ENCODE assay signal across 9 mouse cellular contexts in genomic region chr16:65533315-65533999, GRCm38 (mm10). TPM values are rescaled to one million over a fixed set of nuclear protein-coding genes. Genes with fewer than 3 reads are reported as not detected.
DNase-seq lines count a peak whose midpoint lies in the region; ATAC-seq lines count a peak whose summit lies in the region.
"Had no signal": no experiment of that assay in that cellular context is flagged by ENCODE, and none has a peak within 500 bp of the region (broad histone marks: within the 10 kb centered on the region; RNA-seq: fewer than 3 reads in every experiment).

No protein-coding gene starts in this region.

- H3K36me3 ChIP-seq in forebrain, embryonic 13.5 days (ENCODE audit: poor library complexity, severe bottlenecking): no peaks in the 10 kb centered on the region; the same call in 1 of the 2 replicates
- no peaks in the 10 kb centered on the region for H3K36me3 ChIP-seq in forebrain, embryonic 15.5 days
- no peaks in the 10 kb centered on the region for H3K36me3 ChIP-seq in forebrain, embryonic 14.5 days (ENCODE audit: control insufficient read depth, insufficient read depth, low read length)
- H3K36me3 ChIP-seq: liver, embryonic 15.5 days had no signal

- H3K9ac ChIP-seq in forebrain, embryonic 13.5 days: no peak overlapping the region
- H3K9ac ChIP-seq in forebrain, embryonic 15.5 days (replicated peaks): no peak overlapping the region
- no peak overlapping the region for H3K9ac ChIP-seq in forebrain, embryonic 14.5 days (ENCODE audit: low read length)
- H3K9ac ChIP-seq: liver, embryonic 15.5 days had no signal

- H3K4me2 ChIP-seq in forebrain, embryonic 13.5 days: no peak overlapping the region
- H3K4me2 ChIP-seq in forebrain, embryonic 15.5 days (replicated peaks): no peak overlapping the region
- no peak overlapping the region for H3K4me2 ChIP-seq in forebrain, embryonic 14.5 days (ENCODE audit: low read length)
- H3K4me2 ChIP-seq: liver, embryonic 15.5 days had no signal

- H3K4me3 ChIP-seq in forebrain, embryonic 13.5 days: no peak overlapping the region
- H3K4me3 ChIP-seq in forebrain, embryonic 15.5 days: no peak overlapping the region
- H3K4me3 ChIP-seq in forebrain, embryonic 14.5 days (ENCODE audit: low read depth, low read length): no peak overlapping the region
- H3K4me3 ChIP-seq: liver, embryonic 15.5 days had no signal

- 0 out of 2 replicates have a peak, but pooled peaks have one; percentile 57 for ATAC-seq in forebrain, embryonic 13.5 days
- no peak for ATAC-seq in forebrain, embryonic 15.5 days (replicated peaks)
- 0 out of 2 replicates have a peak, but pooled peaks have one; percentile 52 for ATAC-seq in forebrain, embryonic 14.5 days
- peak; percentile 92 for ATAC-seq in megakaryocyte progenitor cell, adult 5-6 weeks (replicated peaks; ENCODE audit: poor library complexity)

- no peaks in the 10 kb centered on the region for H3K9me3 ChIP-seq in forebrain, embryonic 13.5 days (replicated peaks)
- H3K9me3 ChIP-seq in forebrain, embryonic 15.5 days: no peaks in the 10 kb centered on the region
- no peaks in the 10 kb centered on the region for H3K9me3 ChIP-seq in forebrain, embryonic 14.5 days (replicated peaks; ENCODE audit: control insufficient read depth, low read length)
- H3K9me3 ChIP-seq: liver, embryonic 15.5 days had no signal

- WGBS in forebrain, embryonic 13.5 days: 33% methylated on average over 12 of the region's 12 CpGs
- WGBS in forebrain, embryonic 15.5 days: 30% methylated on average over 12 of the region's 12 CpGs
- 35% methylated on average over 12 of the region's 12 CpGs for WGBS in forebrain, embryonic 14.5 days
- WGBS in large intestine, adult 2 months: 33% methylated on average over 12 of the region's 12 CpGs

- H3K4me1 ChIP-seq in forebrain, embryonic 13.5 days: peaks cover 6% of the 10 kb centered on the region; the same call in 1 of the 2 replicates
- H3K4me1 ChIP-seq in forebrain, embryonic 15.5 days: 0 out of 2 replicates have a peak, but pooled peaks cover 3% of the 10 kb centered on the region
- no peaks in the 10 kb centered on the region for H3K4me1 ChIP-seq in forebrain, embryonic 14.5 days (ENCODE audit: control insufficient read depth, insufficient read depth, low read length)
- H3K4me1 ChIP-seq: liver, embryonic 15.5 days had no signal

- peak; percentile 16 for DNase-seq in urinary bladder, postnatal 25 days (ENCODE audit: low spot score)
- DNase-seq in urinary bladder, postnatal 10 days (ENCODE audit: low spot score): no peak
- DNase-seq in forebrain, embryonic 14.5 days (ENCODE audit: low spot score): peak; percentile 66
- DNase-seq in large intestine, adult 2 months (ENCODE audit: low read depth, low spot score): peak; percentile 14
- DNase-seq in thymus, postnatal 4 days: peak; percentile 59

- H3K27ac ChIP-seq in forebrain, embryonic 13.5 days: no peak overlapping the region
- no peak overlapping the region for H3K27ac ChIP-seq in forebrain, embryonic 15.5 days (replicated peaks)
- no peak overlapping the region for H3K27ac ChIP-seq in forebrain, embryonic 14.5 days (ENCODE audit: low read depth, low read length)
- H3K27ac ChIP-seq: liver, embryonic 15.5 days had no signal

- H3K27me3 ChIP-seq in forebrain, embryonic 13.5 days: no peaks in the 10 kb centered on the region
- H3K27me3 ChIP-seq in forebrain, embryonic 15.5 days: no peaks in the 10 kb centered on the region
- no peaks in the 10 kb centered on the region for H3K27me3 ChIP-seq in forebrain, embryonic 14.5 days (replicated peaks; ENCODE audit: control insufficient read depth, insufficient read depth, low read length)
- H3K27me3 ChIP-seq: liver, embryonic 15.5 days had no signal

RNA-seq across cellular contexts. Expression of gene Pou1f1, which starts 13.1 kb away (rescaled TPM):
- polyA plus RNA-seq in forebrain, embryonic 13.5 days (2015; fragmentation: Nextera tagmentation; extraction: Ambion mirVana): not detected in 2 replicates
- not detected in 2 replicates for polyA plus RNA-seq in forebrain, embryonic 15.5 days (2015; fragmentation: Nextera tagmentation; extraction: Ambion mirVana)
- polyA plus RNA-seq in forebrain, embryonic 14.5 days (2014; fragmentation: Nextera tagmentation; extraction: Ambion mirVana): not detected in 2 replicates
- not detected in 2 replicates for polyA plus RNA-seq in large intestine, adult 2 months (2012; rRNA removed)
- total RNA-seq in megakaryocyte progenitor cell, adult 5-6 weeks (2015): not detected in 2 replicates
- not detected in 2 replicates for total RNA-seq in megakaryocyte progenitor cell, adult 5-6 weeks (2017)
- polyA plus RNA-seq: liver, embryonic 15.5 days had no signal

RNA-seq across cellular contexts. Expression of gene Chmp2b, which starts 29.1 kb away (rescaled TPM):
- polyA plus RNA-seq in forebrain, embryonic 13.5 days (2015; fragmentation: Nextera tagmentation; extraction: Ambion mirVana): 32.6 and 35.2 TPM in 2 replicates
- polyA plus RNA-seq in forebrain, embryonic 15.5 days (2015; fragmentation: Nextera tagmentation; extraction: Ambion mirVana): 57.9 and 60.1 TPM in 2 replicates
- 48.8 and 61.6 TPM in 2 replicates for polyA plus RNA-seq in forebrain, embryonic 14.5 days (2014; fragmentation: Nextera tagmentation; extraction: Ambion mirVana)
- polyA plus RNA-seq in large intestine, adult 2 months (2012; rRNA removed): 23.9 and 35.6 TPM in 2 replicates
- total RNA-seq in megakaryocyte progenitor cell, adult 5-6 weeks (2015): 64.1 and 64.5 TPM in 2 replicates
- 38.9 and 39.4 TPM in 2 replicates for total RNA-seq in megakaryocyte progenitor cell, adult 5-6 weeks (2017)
